Mouse (Mus musculus): ENCODE results near the gene Trim11.

GRCm38 (mm10) chr11:58965001-58965760, 12.7 kb upstream of the Trim11 start:
- no peak for TF ChIP-seq CTCF (IDR thresholded peaks at IDR 0.05; ENCODE audit: borderline replicate concordance, insufficient read depth, low read length)
- TF ChIP-seq POLR2A (IDR thresholded peaks at IDR 0.05; ENCODE audit: low read depth, low read length) = no peak

Measured in embryonic fibroblast, embryonic 13.5 days (primary cell).